Mouse (Mus musculus): ENCODE data around the gene C130060K24Rik. TPM values are rescaled to one million over a fixed set of nuclear protein-coding genes. Genes with fewer than 3 reads are reported as not detected.

The C130060K24Rik gene
- polyA plus RNA-seq (2012; rRNA removed), result 0.43 and 0.49 TPM in 2 replicates

GRCm38 (mm10) chr6:65380918-65381772 lies at the start of gene C130060K24Rik:
TSS of gene C130060K24Rik (plus strand) at chr6:65381105.
- DNase-seq (ENCODE audit: low read depth), result no peak

- no peak for DNase-seq (ENCODE audit: low read depth)
These were observed 46.7 kb upstream of the C130060K24Rik start for GRCm38 (mm10) chr6:65334246-65334645.

GRCm38 (mm10) chr6:65339391-65339790 lies 41.5 kb upstream of the C130060K24Rik start:
- no peak for DNase-seq (ENCODE audit: low read depth)

DNA sequence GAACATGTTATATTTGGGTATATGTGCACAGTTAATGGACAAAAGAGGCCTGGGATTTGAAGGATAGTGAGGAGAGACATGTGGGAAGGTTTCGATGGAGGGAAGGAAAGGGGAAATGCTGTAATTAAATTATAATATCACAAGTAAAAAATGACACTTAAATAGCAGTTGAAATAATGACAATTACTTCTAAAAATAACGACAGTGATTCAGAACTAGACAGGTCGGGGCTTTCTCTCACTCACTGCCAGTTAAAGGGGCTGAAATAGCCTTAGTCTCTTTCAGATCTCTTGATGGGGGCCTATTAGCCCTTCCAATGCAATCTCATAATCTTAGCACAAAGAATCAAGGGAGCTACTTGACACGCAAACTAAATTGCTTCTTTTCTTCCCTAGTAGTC lies 39.5 kb upstream of the C130060K24Rik start:
- DNase-seq (ENCODE audit: low read depth), result no peak

DNA sequence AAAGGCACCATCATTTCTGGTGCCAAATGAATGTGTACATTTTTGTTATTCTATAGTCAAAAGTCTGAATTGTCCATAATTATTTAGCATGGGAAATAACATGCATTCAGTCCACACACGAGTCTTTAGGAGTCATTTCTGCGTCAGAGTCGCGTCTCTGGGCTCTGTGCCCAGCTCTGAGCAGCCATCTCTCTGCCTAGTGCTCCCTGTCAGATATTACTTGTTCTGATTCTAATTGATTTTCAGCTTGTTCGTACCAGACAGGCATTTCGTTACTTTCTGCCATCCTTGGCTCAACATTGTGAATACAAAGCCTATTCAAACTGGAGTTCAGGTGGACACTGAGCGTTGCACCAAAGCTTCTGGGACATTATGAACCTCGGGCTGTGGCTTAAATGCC lies 33.2 kb upstream of the C130060K24Rik start:
- DNase-seq (ENCODE audit: low read depth), result no peak

- DNase-seq (ENCODE audit: low read depth), result no peak
These were observed 32.6 kb upstream of the C130060K24Rik start for GRCm38 (mm10) chr6:65348255-65348654.

DNA sequence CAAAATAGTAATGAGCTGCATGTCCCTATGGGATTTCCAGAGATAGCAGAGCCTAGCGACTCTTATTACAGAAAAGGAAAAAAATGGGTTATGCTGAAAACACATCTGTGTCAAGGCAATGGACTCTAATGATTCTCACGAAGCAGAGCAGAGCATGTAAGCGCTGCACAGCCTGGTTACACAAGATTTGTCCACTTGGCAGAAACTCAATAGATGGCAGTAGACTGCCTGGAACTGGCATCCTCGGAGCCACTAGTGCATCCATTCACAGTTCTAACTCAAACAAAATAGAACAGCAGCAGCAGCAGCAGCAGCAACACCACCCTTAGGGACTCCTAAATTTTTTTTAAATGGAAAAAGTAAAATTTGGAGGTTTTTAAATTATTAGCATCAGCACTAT lies 29.3 kb upstream of the C130060K24Rik start:
- no peak for DNase-seq (ENCODE audit: low read depth)

DNA sequence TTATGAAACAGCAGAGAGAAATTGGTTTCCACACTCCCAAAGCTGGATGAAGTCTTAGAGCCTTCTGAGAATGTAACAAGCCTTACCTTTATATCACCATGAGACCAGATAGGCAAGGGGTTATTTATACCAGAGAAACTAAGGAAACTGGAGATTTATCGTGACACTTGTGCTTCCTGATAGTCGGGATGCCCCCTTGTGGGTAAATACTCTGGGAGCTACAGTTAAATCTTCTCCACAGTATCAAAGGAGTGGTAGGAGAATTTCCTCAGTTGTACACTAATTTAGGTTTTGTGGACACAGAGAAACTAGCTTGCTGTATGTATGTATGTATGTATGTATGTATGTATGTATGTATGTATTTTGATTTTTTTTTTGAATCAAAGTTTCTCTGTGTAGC lies 5.0 kb upstream of the C130060K24Rik start:
- no peak for DNase-seq (ENCODE audit: low read depth)

DNA sequence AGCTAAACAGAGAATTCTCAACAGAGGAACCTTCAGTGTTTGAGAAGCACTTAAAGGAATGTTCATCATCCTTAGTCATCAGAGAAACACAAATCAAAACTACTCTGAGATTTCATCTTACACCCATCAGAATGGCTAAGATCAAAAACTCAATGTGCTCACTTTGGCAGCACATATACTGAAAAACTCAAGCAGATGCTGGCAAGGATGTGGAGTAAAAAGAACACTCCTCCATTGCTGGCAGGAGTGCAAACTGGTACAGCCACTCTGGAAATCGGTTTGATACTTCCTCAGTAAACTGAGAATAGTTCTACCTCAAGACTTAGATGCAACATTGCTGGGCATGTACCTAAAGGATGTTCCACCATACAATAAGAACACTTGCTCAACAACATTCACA lies 41.0 kb downstream of the C130060K24Rik start:
- DNase-seq (ENCODE audit: low read depth), result no peak

- DNase-seq (ENCODE audit: low read depth), result no peak
These were observed 46.2 kb downstream of the C130060K24Rik start for GRCm38 (mm10) chr6:65427065-65427464.

DNA sequence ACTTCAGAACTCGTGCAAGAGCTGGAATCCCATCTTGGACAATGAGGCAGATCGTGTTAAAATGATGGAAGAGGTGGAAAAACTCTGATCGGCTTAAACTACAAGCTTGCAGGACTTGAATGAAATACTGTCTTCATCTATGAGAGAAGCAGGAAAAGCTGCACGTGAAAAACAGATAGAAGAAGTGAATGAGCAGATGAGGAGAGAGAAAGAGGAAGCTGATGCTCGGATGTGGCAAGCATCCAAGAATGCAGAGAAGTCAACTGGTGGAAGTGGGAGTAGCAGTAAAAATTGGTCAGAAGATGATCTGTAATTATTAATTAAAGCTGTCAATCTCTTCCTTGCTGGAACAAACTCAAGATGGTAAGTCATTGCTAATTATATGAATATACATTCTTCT lies 52.3 kb downstream of the C130060K24Rik start:
- DNase-seq (ENCODE audit: low read depth), result no peak

DNA sequence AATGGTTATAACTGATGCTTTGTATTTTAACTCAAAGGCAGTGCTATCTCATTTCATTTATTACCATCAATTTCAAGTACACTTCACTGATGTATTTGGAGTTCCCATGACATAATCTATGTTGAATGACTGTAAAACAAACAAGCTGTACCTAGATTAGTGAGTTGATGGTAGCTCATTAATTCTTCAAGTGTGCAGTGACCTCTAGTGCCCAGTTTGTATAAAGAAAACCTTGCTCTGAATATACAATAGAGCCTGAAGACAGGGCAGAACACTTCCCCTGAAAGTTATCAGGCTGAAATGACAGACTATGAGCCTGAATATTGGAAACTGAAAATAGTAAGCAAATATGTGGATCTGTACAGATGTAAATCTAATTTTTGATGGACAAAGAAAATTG lies 72.6 kb downstream of the C130060K24Rik start:
- DNase-seq (ENCODE audit: low read depth), result no peak

DNA sequence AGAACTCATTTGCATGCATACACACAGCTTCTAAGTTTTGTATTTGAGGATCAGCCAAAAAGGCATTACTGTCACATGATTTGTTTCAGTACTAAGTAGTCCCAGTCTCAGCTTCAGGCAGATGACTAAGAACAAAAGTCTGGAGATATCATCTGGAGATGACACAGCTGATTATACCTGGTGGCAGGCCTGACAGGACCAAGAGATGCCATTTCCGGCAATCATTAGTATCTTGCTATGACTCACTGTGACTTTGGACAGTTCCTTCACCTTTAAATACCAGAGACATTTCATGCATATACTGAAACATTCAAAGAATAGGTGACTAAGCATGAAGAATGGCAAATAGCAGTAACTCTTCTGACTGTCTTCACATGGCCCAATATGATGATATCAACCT lies 84.4 kb downstream of the C130060K24Rik start:
- DNase-seq (ENCODE audit: low read depth), result no peak

- no peak for DNase-seq (ENCODE audit: low read depth)
These were observed 89.4 kb downstream of the C130060K24Rik start for GRCm38 (mm10) chr6:65470320-65470719.

DNA sequence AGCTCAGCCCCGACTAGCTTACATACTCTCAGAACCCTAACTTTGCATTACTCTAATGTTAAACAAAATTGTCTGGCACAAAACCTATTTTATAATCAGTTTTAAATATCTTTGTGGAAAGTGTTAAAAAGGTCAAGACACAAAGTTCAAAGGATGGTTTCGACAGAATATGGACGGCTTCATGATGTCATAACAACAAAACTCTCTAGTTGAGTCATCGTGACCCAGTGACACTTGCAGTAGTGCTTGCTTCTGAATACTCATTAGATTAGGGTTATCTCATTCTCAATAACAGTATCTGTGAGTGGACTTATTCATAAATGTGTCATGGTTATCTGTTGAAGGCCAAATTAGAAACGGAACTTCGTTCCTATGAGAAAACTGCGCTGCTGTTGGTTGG lies 91.5 kb downstream of the C130060K24Rik start:
- DNase-seq (ENCODE audit: low read depth), result no peak

DNA sequence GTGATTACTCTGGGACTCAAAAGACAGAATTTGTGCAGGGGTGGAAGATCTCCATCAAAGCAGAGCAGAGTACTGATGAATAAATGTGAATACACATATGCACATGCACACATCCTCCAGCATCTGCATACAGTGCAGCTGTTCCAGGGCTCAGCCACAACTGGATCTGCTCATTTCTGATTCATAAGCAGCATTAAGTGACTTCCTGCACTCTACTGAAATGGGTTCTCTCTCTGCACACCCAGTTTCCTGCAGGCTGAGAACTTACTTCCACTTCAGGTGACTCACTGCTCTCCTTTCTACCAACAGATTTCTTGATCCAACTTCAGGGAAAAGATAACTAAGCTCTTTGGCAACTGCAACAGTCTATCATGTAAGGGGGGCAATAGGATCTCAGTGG lies 117.9 kb downstream of the C130060K24Rik start:
- DNase-seq (ENCODE audit: low read depth), result no peak

Other genes with a start within 250 kb of the C130060K24Rik start
- 1.3 and 1.9 TPM in 2 replicates for gene Hpgds, start 236.2 kb upstream of the C130060K24Rik start, polyA plus RNA-seq (2012; rRNA removed)
- 0.29 and 0.70 TPM in 2 replicates for gene Tnip3, start 144.2 kb downstream of the C130060K24Rik start, polyA plus RNA-seq (2012; rRNA removed)